Mouse (Mus musculus) CH12.LX (cell line): Measurements from ENCODE around the gene Wdr59. TPM values are rescaled to one million over a fixed set of nuclear protein-coding genes. Genes with fewer than 3 reads are reported as not detected.

ENCODE experiments used
- DNase-seq: peaks from one replicate; pipeline ENCODE4 v3.0.0-alpha.2; 2013; ENCODE audit errors: extremely low read depth
- H3K27ac ChIP-seq: 2 replicates; pipeline ENCODE4 v1.5.1; 2012; ENCODE audit warnings: low read depth, mild to moderate bottlenecking, control low read depth, moderate library complexity; ENCODE audit not compliant: insufficient read depth
- H3K27me3 ChIP-seq: replicated peaks from 2 replicates; pipeline ENCODE3; 2012; ENCODE audit warnings: inconsistent platforms
- H3K36me3 ChIP-seq, 2 experiments: replicated peaks in 1 of 2; 2 replicates each; pipeline versions ENCODE3 to v1.6.1; 2012; ENCODE audit warnings: inconsistent platforms in 1 of 2, low read length in 1 of 2, mild to moderate bottlenecking in 1 of 2, mixed read lengths in 1 of 2, moderate library complexity in 1 of 2; ENCODE audit not compliant: control insufficient read depth in 1 of 2, insufficient read depth in 1 of 2
- H3K4me1 ChIP-seq, 2 experiments: 2 replicates each; pipeline ENCODE4 v1.6.1; 2012; ENCODE audit warnings: inconsistent platforms in 1 of 2, moderate library complexity in 1 of 2; ENCODE audit not compliant: insufficient read depth in 2 of 2, control insufficient read depth in 1 of 2
- H3K4me2 ChIP-seq: 2 replicates; pipeline ENCODE4 v1.6.1; 2012; ENCODE audit warnings: low read depth, mild to moderate bottlenecking, control low read depth; ENCODE audit not compliant: poor library complexity, insufficient read depth, severe bottlenecking
- H3K4me3 ChIP-seq, 3 experiments: fragments of 150-350 bp in 1 of 3; sonication (generic) in 1 of 3; replicated peaks in 1 of 3; 2 replicates each; pipeline versions ENCODE3 to v1.5.1; 2011 to 2012; ENCODE audit warnings: low read depth in 2 of 3, low read length in 2 of 3, mild to moderate bottlenecking in 2 of 3, moderate library complexity in 2 of 3, control low read depth in 1 of 3, improper control_type of control experiment in 1 of 3, inconsistent platforms in 1 of 3, mixed read lengths in 1 of 3; ENCODE audit not compliant: poor library complexity in 1 of 3
- H3K79me2 ChIP-seq: replicated peaks from 2 replicates; pipeline ENCODE4 v1.6.1; 2012; ENCODE audit warnings: mild to moderate bottlenecking, moderate library complexity; ENCODE audit not compliant: control insufficient read depth, poor library complexity, insufficient read depth, severe bottlenecking; ENCODE audit errors: extremely low read depth
- H3K9ac ChIP-seq: 2 replicates; pipeline ENCODE4 v1.6.1; 2012; ENCODE audit warnings: low read depth, mild to moderate bottlenecking, control low read depth, moderate library complexity; ENCODE audit not compliant: insufficient read depth
- H3K9me3 ChIP-seq: replicated peaks from 2 replicates; pipeline ENCODE3; 2012; ENCODE audit warnings: low read length, inconsistent platforms, mixed read lengths
- BHLHE40 ChIP-seq: IDR thresholded peaks from 2 replicates; pipeline ENCODE4 v1.6.1; 2011; ENCODE audit warnings: mild to moderate bottlenecking, low read depth, low read length, improper control_type of control experiment
- CHD1 ChIP-seq: IDR thresholded peaks from 2 replicates; pipeline ENCODE4 v1.6.1; 2012; ENCODE audit warnings: low read depth, low read length, improper control_type of control experiment, inconsistent platforms
- CHD2 ChIP-seq: IDR thresholded peaks from 2 replicates; pipeline ENCODE4 v1.6.1; 2011; ENCODE audit warnings: low read length, improper control_type of control experiment
- CTCF ChIP-seq, 2 experiments: IDR thresholded peaks in 1 of 2; conservative IDR thresholded peaks in 1 of 2; 2 replicates each; pipeline ENCODE4 v1.5.1; 2011 to 2012; ENCODE audit warnings: low read depth in 2 of 2, low read length in 2 of 2, improper control_type of control experiment in 1 of 2, inconsistent platforms in 1 of 2, mild to moderate bottlenecking in 1 of 2, moderate library complexity in 1 of 2
- E2F4 ChIP-seq: IDR thresholded peaks from 2 replicates; pipeline ENCODE4 v1.6.1; 2011; ENCODE audit warnings: low read depth, low read length, improper control_type of control experiment; ENCODE audit not compliant: insufficient replicate concordance
- ELF1 ChIP-seq: IDR thresholded peaks from 2 replicates; pipeline ENCODE4 v1.6.1; 2014; ENCODE audit warnings: low read depth, mild to moderate bottlenecking, inconsistent platforms, low read length, improper control_type of control experiment
- EP300 ChIP-seq: IDR thresholded peaks from 2 replicates; pipeline ENCODE4 v1.6.1; 2011; ENCODE audit warnings: low read length, improper control_type of control experiment
- ETS1 ChIP-seq: conservative IDR thresholded peaks from 2 replicates; pipeline ENCODE4 v1.6.1; 2012; ENCODE audit warnings: low read depth, mild to moderate bottlenecking, inconsistent platforms, low read length, improper control_type of control experiment, moderate library complexity
- GABPA ChIP-seq: IDR thresholded peaks from 2 replicates; pipeline ENCODE4 v1.6.1; 2012; ENCODE audit warnings: low read depth, low read length, improper control_type of control experiment, inconsistent platforms; ENCODE audit not compliant: insufficient replicate concordance
- HCFC1 ChIP-seq: IDR thresholded peaks from 2 replicates; pipeline ENCODE4 v1.6.1; 2012; ENCODE audit warnings: low read depth, mild to moderate bottlenecking, inconsistent platforms, low read length, improper control_type of control experiment
- IRF4 ChIP-seq: IDR thresholded peaks from 2 replicates; pipeline ENCODE4 v1.6.1; 2014; ENCODE audit warnings: low read depth, mild to moderate bottlenecking, inconsistent platforms, low read length, improper control_type of control experiment
- JUN ChIP-seq: IDR thresholded peaks from 2 replicates; pipeline ENCODE4 v1.6.1; 2011; ENCODE audit warnings: low read depth, mild to moderate bottlenecking, low read length, improper control_type of control experiment, moderate library complexity; ENCODE audit not compliant: insufficient read depth
- JUND ChIP-seq: conservative IDR thresholded peaks from 2 replicates; pipeline ENCODE4 v1.6.1; 2011; ENCODE audit warnings: low read depth, low read length, improper control_type of control experiment
- KAT2A ChIP-seq: IDR thresholded peaks from 2 replicates; pipeline ENCODE4 v1.6.1; 2012; ENCODE audit warnings: low read length, improper control_type of control experiment, inconsistent platforms; ENCODE audit not compliant: insufficient replicate concordance
- MAFK ChIP-seq: IDR thresholded peaks from 2 replicates; pipeline ENCODE4 v1.6.1; 2011; ENCODE audit warnings: low read length, improper control_type of control experiment; ENCODE audit not compliant: insufficient replicate concordance
- MAX ChIP-seq: IDR thresholded peaks from 2 replicates; pipeline ENCODE4 v1.6.1; 2011; ENCODE audit warnings: low read length, improper control_type of control experiment
- MAZ ChIP-seq: IDR thresholded peaks from 2 replicates; pipeline ENCODE4 v1.6.1; 2012; ENCODE audit warnings: low read depth, mild to moderate bottlenecking, inconsistent platforms, low read length, improper control_type of control experiment, moderate library complexity
- MEF2A ChIP-seq: IDR thresholded peaks from 2 replicates; pipeline ENCODE4 v1.6.1; 2014; ENCODE audit warnings: low read depth, mild to moderate bottlenecking, inconsistent platforms, low read length, improper control_type of control experiment, borderline replicate concordance
- MXI1 ChIP-seq: IDR thresholded peaks from 2 replicates; pipeline ENCODE4 v1.6.1; 2011; ENCODE audit warnings: mild to moderate bottlenecking, low read depth, low read length, improper control_type of control experiment
- MYC ChIP-seq: IDR thresholded peaks from 2 replicates; pipeline ENCODE4 v1.6.1; 2011; ENCODE audit warnings: low read depth, mild to moderate bottlenecking, improper control_type of control experiment, low read length
- NELFE ChIP-seq: IDR thresholded peaks from 2 replicates; pipeline ENCODE4 v1.6.1; 2011; ENCODE audit warnings: low read depth, low read length, improper control_type of control experiment
- NRF1 ChIP-seq: IDR thresholded peaks from 2 replicates; pipeline ENCODE4 v1.6.1; 2014; ENCODE audit warnings: low read depth, mild to moderate bottlenecking, inconsistent platforms, low read length, improper control_type of control experiment, moderate library complexity
- PAX5 ChIP-seq: IDR thresholded peaks from 2 replicates; pipeline ENCODE4 v1.6.1; 2012; ENCODE audit warnings: low read length, inconsistent platforms, mixed read lengths
- POLR2A ChIP-seq: IDR thresholded peaks from 2 replicates; pipeline ENCODE4 v1.6.1; 2011; ENCODE audit warnings: low read depth, mild to moderate bottlenecking, improper control_type of control experiment, low read length
- POLR2AphosphoS2 ChIP-seq: IDR thresholded peaks from 2 replicates; pipeline ENCODE4 v1.6.1; 2011; ENCODE audit warnings: low read depth, low read length, improper control_type of control experiment
- RAD21 ChIP-seq: IDR thresholded peaks from 2 replicates; pipeline ENCODE4 v1.6.1; 2011; ENCODE audit warnings: low read depth, mild to moderate bottlenecking, low read length, improper control_type of control experiment, moderate library complexity
- RCOR1 ChIP-seq: conservative IDR thresholded peaks from 2 replicates; pipeline ENCODE4 v1.6.1; 2012; ENCODE audit warnings: low read depth, mild to moderate bottlenecking, inconsistent platforms, low read length, improper control_type of control experiment
- SIN3A ChIP-seq: IDR thresholded peaks from 2 replicates; pipeline ENCODE4 v1.6.1; 2012; ENCODE audit warnings: low read length, improper control_type of control experiment, inconsistent platforms
- SMC3 ChIP-seq: IDR thresholded peaks from 2 replicates; pipeline ENCODE4 v1.6.1; 2011; ENCODE audit warnings: low read depth, low read length, improper control_type of control experiment
- TBP ChIP-seq: conservative IDR thresholded peaks from 2 replicates; pipeline ENCODE4 v1.6.1; 2011; ENCODE audit warnings: low read depth, low read length, improper control_type of control experiment
- TCF12 ChIP-seq: IDR thresholded peaks from 2 replicates; pipeline ENCODE4 v1.6.1; 2014; ENCODE audit warnings: low read depth, mild to moderate bottlenecking, inconsistent platforms, low read length, improper control_type of control experiment
- UBTF ChIP-seq: IDR thresholded peaks from 2 replicates; pipeline ENCODE4 v1.6.1; 2012; ENCODE audit warnings: low read depth, mild to moderate bottlenecking, inconsistent platforms, low read length, improper control_type of control experiment, moderate library complexity
- USF1 ChIP-seq: IDR thresholded peaks from 2 replicates; pipeline ENCODE4 v1.6.1; 2014; ENCODE audit warnings: low read depth, mild to moderate bottlenecking, inconsistent platforms, low read length, improper control_type of control experiment
- USF2 ChIP-seq: conservative IDR thresholded peaks from 2 replicates; pipeline ENCODE4 v1.6.1; 2011; ENCODE audit warnings: low read depth, low read length, improper control_type of control experiment
- ZC3H11A ChIP-seq: IDR thresholded peaks from 2 replicates; pipeline ENCODE4 v1.6.1; 2012; ENCODE audit warnings: low read depth, mild to moderate bottlenecking, inconsistent platforms, low read length, improper control_type of control experiment
- ZKSCAN1 ChIP-seq: IDR thresholded peaks from 2 replicates; pipeline ENCODE4 v1.6.1; 2012; ENCODE audit warnings: low read depth, inconsistent platforms, low read length, improper control_type of control experiment, borderline replicate concordance
- ZMIZ1 ChIP-seq: IDR thresholded peaks from 2 replicates; pipeline ENCODE4 v1.6.1; 2012; ENCODE audit warnings: low read depth, mild to moderate bottlenecking, inconsistent platforms, low read length, improper control_type of control experiment
- ZNF384 ChIP-seq: IDR thresholded peaks from 2 replicates; pipeline ENCODE4 v1.6.1; 2012; ENCODE audit warnings: low read depth, low read length, improper control_type of control experiment, inconsistent platforms
- dilution Hi-C: fragments of 300-500 bp; cut with MboI; formaldehyde crosslinking; loops from 2 replicates; pipeline ENCODE4 v1.14.3; 2020; ENCODE audit warnings: low sequenced_read_pairs; ENCODE audit not compliant: extremely low pct_unique_long_range_greater_than_20kb, extremely low pct_ligation_motif_present
- in situ Hi-C: fragments of 300-500 bp; cut with MboI; formaldehyde crosslinking; loops from 3 replicates; pipeline ENCODE4 v1.14.3; 2019; ENCODE audit warnings: low sequenced_read_pairs, low pct_ligation_motif_present, low pct_unique_long_range_greater_than_20kb, mixed read lengths
- polyA plus RNA-seq: library from polyadenylated mRNA; unstranded; fragments of >175 nt; gene quantifications from 2 replicates; pipeline ENCODE4 v1.2.1, GENCODE M21; 2012; ENCODE audit warnings: low read depth; ENCODE audit not compliant: insufficient read length
- total RNA-seq, 2 experiments: library from RNA; depleted of rRNA; stranded (reverse); fragments of 300-350 nt in 1 of 2; fragments of >200 nt in 1 of 2; gene quantifications; 2 replicates each; pipeline ENCODE4 v1.2.3; 2012 to 2014

The Wdr59 gene
- total RNA-seq (2012; rRNA removed) = 5.6 and 6.2 TPM in 2 replicates
- total RNA-seq (2014; rRNA removed) = 6.8 and 8.1 TPM in 2 replicates
- 15.6 TPM in 2 replicates for polyA plus RNA-seq

GRCm38 (mm10) chr8:111521713-111522429, at the start of gene Wdr59:
Gene Wdr59 (minus strand): TSS chr8:111522092.
- peaks cover 0 to 5% of the 10 kb centered on the region in 2 experiments for H3K36me3 ChIP-seq
- in situ Hi-C loops (no loop called here), dilution Hi-C loops (no loop called here)
- H3K79me2 ChIP-seq = peaks cover 7% of the 10 kb centered on the region
- peaks cover 0 to 35% of the 10 kb centered on the region in 2 experiments; a peak in 2 of 4 replicates for H3K4me1 ChIP-seq
- peak; percentile 99 for DNase-seq
- peak within 1 kb of the TSS; percentile 58 to 82 (median 77) for H3K4me3 ChIP-seq
- H3K9me3 ChIP-seq = peaks cover 7% of the 10 kb centered on the region
- no peaks in the 10 kb centered on the region for H3K27me3 ChIP-seq
- TF ChIP-seq E2F4 (no peak), TBP (peak; percentile 52; the same call in 1 of the 2 replicates), JUN (no peak), KAT2A (peak; percentile 96), NRF1 (peak; percentile 47), NELFE (peak; percentile 87), ELF1 (peak; percentile 95), MXI1 (peak; percentile 73), USF1 (peak; percentile 70), SIN3A (peak; percentile 78), PAX5 (no peak), ZMIZ1 (0 out of 2 replicates have a peak, but pooled peaks have one; percentile 37), MAZ (peak; percentile 77), POLR2A (peak; percentile 75), CHD1 (no peak), CTCF (conservative IDR thresholded peaks at IDR 0.05 in 1 of 2, IDR thresholded peaks at IDR 0.05 in 1 of 2; ENCODE audit: low read depth in 2 of 2, low read length in 2 of 2) (no peak), SMC3 (no peak), MAFK (no peak), ZC3H11A (no peak), TCF12 (peak; percentile 79), GABPA (peak; percentile 69; the same call in 1 of the 2 replicates), ZNF384 (peak; percentile 25; the same call in 1 of the 2 replicates), POLR2AphosphoS2 (0 out of 2 replicates have a peak, but pooled peaks have one; percentile 35), MAX (peak; percentile 55; the same call in 1 of the 2 replicates), RCOR1 (no peak), HCFC1 (peak; percentile 100), BHLHE40 (no peak; the same call in 1 of the 2 replicates), JUND (no peak; the same call in 1 of the 2 replicates), MYC (no peak), UBTF (no peak), MEF2A (peak; percentile 37; the same call in 1 of the 2 replicates), EP300 (no peak), ETS1 (no peak), IRF4 (peak; percentile 45; the same call in 1 of the 2 replicates), CHD2 (peak; percentile 66), RAD21 (no peak), USF2 (peak; percentile 31; the same call in 1 of the 2 replicates), ZKSCAN1 (no peak)
- H3K27ac ChIP-seq = no peak within 1 kb of the TSS
- H3K9ac ChIP-seq = peak within 1 kb of the TSS; percentile 69
- peak within 1 kb of the TSS; percentile 95 for H3K4me2 ChIP-seq
